Mouse (Mus musculus): ENCODE results near the gene Gm8082. TPM values are rescaled to one million over a fixed set of nuclear protein-coding genes. Genes with fewer than 3 reads are reported as not detected.
"Not testable (repeated sequence)": the region's sequence is repeated elsewhere in the genome, so short reads cannot be mapped to it uniquely, and the experiment has no call there.

Gm8082 gene
- total RNA-seq (2012; rRNA removed) = not detected in 2 replicates

- in situ Hi-C loops (cut with MboI; ENCODE audit: low sequenced_read_pairs in 2 of 2, unreplicated experiment in 2 of 2); DNase-seq (ENCODE audit: low read depth, low spot score); H3K9me3 ChIP-seq (ENCODE audit: control insufficient read depth, insufficient read depth, low read depth, low read length); H3K4me1 ChIP-seq (ENCODE audit: control insufficient read depth in 2 of 2, insufficient read depth in 2 of 2, low read length in 2 of 2, poor library complexity in 1 of 2); H3K27ac ChIP-seq (ENCODE audit: insufficient read depth, low read depth, low read length, poor library complexity, severe bottlenecking); H3K9ac ChIP-seq (ENCODE audit: insufficient read depth, low read depth, low read length, poor library complexity, severe bottlenecking); H3K36me3 ChIP-seq (ENCODE audit: control insufficient read depth, insufficient read depth, low read length, poor library complexity, severe bottlenecking); H3K4me3 ChIP-seq (ENCODE audit: insufficient read depth in 1 of 2, low read depth in 1 of 2, low read length in 2 of 2, poor library complexity in 1 of 2, severe bottlenecking in 1 of 2): not testable (repeated sequence)
Measured at GRCm38 (mm10) chr14:42993524-42993923, at the start of gene Gm8082. Gene Gm8082, minus strand, starts transcription at chr14:42993624.

- H3K36me3 ChIP-seq (ENCODE audit: control insufficient read depth, insufficient read depth, low read length, poor library complexity, severe bottlenecking); H3K9ac ChIP-seq (ENCODE audit: insufficient read depth, low read depth, low read length, poor library complexity, severe bottlenecking); H3K9me3 ChIP-seq (ENCODE audit: control insufficient read depth, insufficient read depth, low read depth, low read length); H3K4me3 ChIP-seq (ENCODE audit: insufficient read depth in 1 of 2, low read depth in 1 of 2, low read length in 2 of 2, poor library complexity in 1 of 2, severe bottlenecking in 1 of 2); H3K4me1 ChIP-seq (ENCODE audit: control insufficient read depth in 2 of 2, insufficient read depth in 2 of 2, low read length in 2 of 2, poor library complexity in 1 of 2); DNase-seq (ENCODE audit: low read depth, low spot score); in situ Hi-C loops (cut with MboI; ENCODE audit: low sequenced_read_pairs in 2 of 2, unreplicated experiment in 2 of 2); H3K27ac ChIP-seq (ENCODE audit: insufficient read depth, low read depth, low read length, poor library complexity, severe bottlenecking): not testable (repeated sequence)
Measured at GRCm38 (mm10) chr14:43015528-43015927, 22.1 kb upstream of the Gm8082 start, which contains the start of gene Gm10376. Gene Gm10376, minus strand, starts transcription at chr14:43015628.

Other genes with a start within 250 kb of the Gm8082 start
- gene Gm3015, start 224.8 kb downstream of the Gm8082 start, total RNA-seq (2012; rRNA removed) = not detected in 2 replicates
- gene Gm10377, start 195.6 kb downstream of the Gm8082 start, total RNA-seq (2012; rRNA removed) = not detected in 2 replicates
- gene Gm21977, start 140.1 kb downstream of the Gm8082 start, total RNA-seq (2012; rRNA removed) = not detected in 2 replicates
- gene Gm10376, start 22.0 kb upstream of the Gm8082 start, total RNA-seq (2012; rRNA removed) = not detected in 2 replicates
- 0.16 and 0.18 TPM in 2 replicates for gene Gm8094, start 83.0 kb upstream of the Gm8082 start, total RNA-seq (2012; rRNA removed)
- gene Gm8104, start 107.0 kb upstream of the Gm8082 start, total RNA-seq (2012; rRNA removed) = 0.09 TPM in 1 of 2 replicates, not detected in the other
- gene Gm7233, start 186.2 kb upstream of the Gm8082 start, total RNA-seq (2012; rRNA removed) = not detected in 2 replicates
- gene Gm8122, start 241.7 kb upstream of the Gm8082 start, total RNA-seq (2012; rRNA removed) = not detected in 2 replicates